Mouse (Mus musculus) limb, embryonic 10.5 days (tissue): ENCODE results near the gene Kalrn. TPM values are rescaled to one million over a fixed set of nuclear protein-coding genes. Genes with fewer than 3 reads are reported as not detected.

Experiments used
- DNase-seq: peaks from one replicate; pipeline ENCODE4 v3.0.0-alpha.2; 2017; ENCODE audit warnings: low spot score
- H3K27ac ChIP-seq: fragments of 300-500 bp; sonication (generic); 2 replicates; pipeline ENCODE4 v1.5.1; 2016; ENCODE audit warnings: mild to moderate bottlenecking
- H3K27me3 ChIP-seq: fragments of 300-500 bp; sonication (generic); 2 replicates; pipeline ENCODE4 v1.6.1; 2016; ENCODE audit warnings: low read depth, mild to moderate bottlenecking; ENCODE audit not compliant: poor library complexity, severe bottlenecking
- H3K36me3 ChIP-seq: fragments of 300-500 bp; sonication (generic); 2 replicates; pipeline ENCODE4 v1.6.1; 2016; ENCODE audit warnings: mild to moderate bottlenecking, moderate library complexity
- H3K4me1 ChIP-seq: fragments of 300-500 bp; sonication (generic); 2 replicates; pipeline ENCODE4 v1.6.1; 2016
- H3K4me3 ChIP-seq: fragments of 300-500 bp; sonication (generic); 2 replicates; pipeline ENCODE4 v1.5.1; 2016; ENCODE audit warnings: mild to moderate bottlenecking, moderate library complexity
- H3K9me3 ChIP-seq: fragments of 300-500 bp; sonication (generic); replicated peaks from 2 replicates; pipeline ENCODE4 v1.6.1; 2016; ENCODE audit warnings: mild to moderate bottlenecking
- whole genome bisulfite sequencing: fragments of 180-500 bp; shearing (Covaris S2); methylation state at CpG from one replicate; pipeline ENCODE4 v1.1.7; 2016; 5-methylcytosine and 5-hydroxymethylcytosine counted together
- polyA plus RNA-seq: library from polyadenylated mRNA; unstranded; fragments of >200 nt; fragmentation: Nextera tagmentation; extraction: Ambion mirVana; gene quantifications from 2 replicates; pipeline ENCODE4 v1.2.1, GENCODE M21; 2016

The Kalrn gene
- polyA plus RNA-seq, 1 experiment from 2014 or later, result 8.3 TPM

DNA sequence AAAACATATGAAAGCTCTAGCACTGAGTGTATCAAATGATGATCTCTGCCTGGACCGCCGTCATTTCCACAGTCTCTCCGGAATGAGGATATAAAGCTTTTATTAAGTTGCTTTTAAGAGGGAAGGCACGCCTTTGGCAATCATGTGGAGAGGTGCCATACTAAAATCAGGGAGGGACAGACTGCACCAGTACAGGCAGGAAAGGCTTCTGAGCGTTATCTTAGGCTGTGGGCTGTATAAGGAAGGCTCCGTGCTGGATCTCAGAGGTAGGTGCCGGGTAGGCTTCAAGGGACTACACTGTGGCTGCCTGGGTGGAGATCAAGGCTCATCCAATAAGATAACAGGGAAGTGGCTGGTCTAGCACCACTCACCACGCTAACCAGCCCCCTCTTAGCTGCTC, 528.8 kb downstream of the Kalrn start:
- Histone ChIP-seq H3K4me3 (no peak overlapping the region), H3K27me3 (no peaks in the 10 kb centered on the region), H3K27ac (no peak overlapping the region), H3K9me3 (no peaks in the 10 kb centered on the region), H3K4me1 (no peaks in the 10 kb centered on the region), H3K36me3 (no peaks in the 10 kb centered on the region)
- WGBS, result 90% methylated on average over 8 of the region's 8 CpGs
- DNase-seq, result no peak

DNA sequence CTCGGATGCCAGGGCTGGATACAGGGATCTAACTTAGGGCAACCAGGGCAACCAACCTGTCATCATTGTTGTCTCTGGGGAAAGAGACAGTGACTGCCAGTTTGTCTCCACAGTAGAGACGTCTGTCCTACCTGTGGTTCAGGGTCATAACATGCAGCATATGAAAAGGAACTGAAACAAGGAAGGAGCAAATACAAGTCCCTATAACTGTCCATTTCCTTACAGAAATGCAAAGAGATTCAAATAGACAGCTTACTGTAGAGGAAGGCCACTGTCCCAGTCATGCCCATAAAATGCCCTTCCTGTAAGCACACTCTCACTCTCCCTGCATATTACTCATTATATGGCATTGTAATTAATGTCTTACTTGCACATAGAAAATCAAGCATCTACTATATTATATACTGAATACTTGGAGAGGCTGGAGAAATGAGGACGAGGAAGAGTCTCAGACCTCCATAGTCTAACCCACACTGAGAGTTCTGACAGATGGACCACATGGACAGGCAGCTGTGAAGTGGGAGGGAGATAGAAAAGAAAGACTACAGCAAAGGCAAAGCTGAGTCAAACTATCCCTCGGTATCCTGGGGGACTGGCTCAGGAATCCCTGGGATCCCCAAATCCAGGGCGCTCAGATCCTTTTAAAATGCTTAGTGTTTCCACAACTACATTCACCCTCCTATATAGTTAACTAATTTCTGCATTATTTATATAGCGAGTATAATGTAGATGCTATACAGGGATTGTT, 530.1 kb downstream of the Kalrn start:
- WGBS, result 91% methylated on average over 6 of the region's 6 CpGs
- Histone ChIP-seq H3K27ac (no peak overlapping the region), H3K9me3 (no peaks in the 10 kb centered on the region), H3K4me1 (no peaks in the 10 kb centered on the region), H3K4me3 (no peak overlapping the region), H3K36me3 (peaks cover 2% of the 10 kb centered on the region; the same call in 1 of the 2 replicates), H3K27me3 (no peaks in the 10 kb centered on the region)
- DNase-seq, result no peak

DNA sequence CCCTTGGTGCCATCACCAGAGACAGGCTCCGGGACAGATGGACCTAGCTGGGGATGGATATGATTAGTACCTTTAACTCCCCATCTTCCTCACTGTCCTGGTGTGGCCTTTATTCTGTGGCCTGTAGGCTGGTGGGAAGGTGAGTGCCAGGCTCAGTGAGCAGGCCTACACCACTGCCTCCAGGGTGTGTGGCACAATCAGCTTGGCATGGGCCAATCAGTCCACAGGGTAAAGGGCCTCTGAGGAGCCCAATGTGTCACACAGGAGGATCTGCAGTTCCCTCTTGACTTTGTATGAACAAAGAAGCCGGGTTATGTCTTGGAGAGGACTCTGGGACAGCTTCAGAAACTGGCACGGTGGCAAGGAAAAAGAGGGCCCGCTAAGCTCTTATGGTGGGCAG, 530.7 kb downstream of the Kalrn start:
- no peaks in the 10 kb centered on the region for H3K27me3 ChIP-seq
- peaks cover 8% of the 10 kb centered on the region; the same call in 1 of the 2 replicates for H3K36me3 ChIP-seq
- no peaks in the 10 kb centered on the region for H3K9me3 ChIP-seq
- no peak for DNase-seq
- H3K27ac ChIP-seq, result no peak overlapping the region
- H3K4me1 ChIP-seq, result no peaks in the 10 kb centered on the region
- no peak overlapping the region for H3K4me3 ChIP-seq
- WGBS, result 94% methylated on average over 4 of the region's 4 CpGs

DNA sequence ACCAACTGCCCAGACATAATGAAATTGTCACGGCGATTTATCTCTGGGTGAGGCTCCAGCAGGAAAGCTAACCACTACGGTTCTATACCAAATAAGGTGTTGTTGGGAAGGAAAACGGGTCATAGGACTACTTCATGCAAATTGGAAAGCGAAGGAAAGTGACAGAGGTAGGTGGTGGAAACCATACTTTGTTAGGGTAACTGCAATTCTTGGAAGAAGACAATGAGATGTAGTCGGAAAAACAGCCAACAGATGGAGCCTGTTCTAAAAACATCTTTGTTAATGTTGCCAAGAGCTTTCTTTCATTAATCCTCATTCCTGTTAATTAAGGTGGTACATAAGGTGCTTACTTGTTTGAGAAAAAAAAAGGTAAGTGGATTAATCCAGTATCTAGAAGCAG, 533.1 kb downstream of the Kalrn start:
- no peaks in the 10 kb centered on the region for H3K9me3 ChIP-seq
- peaks cover 8% of the 10 kb centered on the region; the same call in 1 of the 2 replicates for H3K36me3 ChIP-seq
- H3K4me3 ChIP-seq, result no peak overlapping the region
- WGBS, result 91% methylated on average over 6 of the region's 6 CpGs
- H3K27me3 ChIP-seq, result no peaks in the 10 kb centered on the region
- H3K27ac ChIP-seq, result no peak overlapping the region
- DNase-seq, result no peak
- H3K4me1 ChIP-seq, result no peaks in the 10 kb centered on the region

DNA sequence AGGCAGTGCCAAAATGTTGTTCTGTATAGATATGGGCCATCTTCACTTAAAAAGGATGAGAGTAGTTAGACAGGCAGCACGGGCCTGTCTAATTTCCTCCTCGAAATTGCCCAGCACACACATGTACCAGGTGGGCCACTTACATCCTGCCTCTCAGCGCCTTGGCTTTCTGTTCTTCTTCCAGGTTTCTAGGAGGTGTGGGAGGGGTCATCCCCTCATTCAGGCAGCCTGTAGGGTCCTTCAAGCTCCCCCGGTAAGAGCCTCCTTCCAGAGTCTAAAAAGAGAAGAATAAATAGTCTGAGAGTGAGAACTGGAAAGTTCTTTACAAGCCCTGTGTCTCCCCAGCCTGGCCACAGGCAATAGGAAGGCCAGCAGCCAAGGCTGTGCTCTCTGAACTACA, 533.6 kb downstream of the Kalrn start:
- no peak overlapping the region for H3K27ac ChIP-seq
- H3K36me3 ChIP-seq, result peaks cover 8% of the 10 kb centered on the region; the same call in 1 of the 2 replicates
- H3K4me1 ChIP-seq, result no peaks in the 10 kb centered on the region
- DNase-seq, result no peak
- H3K4me3 ChIP-seq, result no peak overlapping the region
- H3K27me3 ChIP-seq, result no peaks in the 10 kb centered on the region
- 87% methylated on average over 4 of the region's 4 CpGs for WGBS
- no peaks in the 10 kb centered on the region for H3K9me3 ChIP-seq

DNA sequence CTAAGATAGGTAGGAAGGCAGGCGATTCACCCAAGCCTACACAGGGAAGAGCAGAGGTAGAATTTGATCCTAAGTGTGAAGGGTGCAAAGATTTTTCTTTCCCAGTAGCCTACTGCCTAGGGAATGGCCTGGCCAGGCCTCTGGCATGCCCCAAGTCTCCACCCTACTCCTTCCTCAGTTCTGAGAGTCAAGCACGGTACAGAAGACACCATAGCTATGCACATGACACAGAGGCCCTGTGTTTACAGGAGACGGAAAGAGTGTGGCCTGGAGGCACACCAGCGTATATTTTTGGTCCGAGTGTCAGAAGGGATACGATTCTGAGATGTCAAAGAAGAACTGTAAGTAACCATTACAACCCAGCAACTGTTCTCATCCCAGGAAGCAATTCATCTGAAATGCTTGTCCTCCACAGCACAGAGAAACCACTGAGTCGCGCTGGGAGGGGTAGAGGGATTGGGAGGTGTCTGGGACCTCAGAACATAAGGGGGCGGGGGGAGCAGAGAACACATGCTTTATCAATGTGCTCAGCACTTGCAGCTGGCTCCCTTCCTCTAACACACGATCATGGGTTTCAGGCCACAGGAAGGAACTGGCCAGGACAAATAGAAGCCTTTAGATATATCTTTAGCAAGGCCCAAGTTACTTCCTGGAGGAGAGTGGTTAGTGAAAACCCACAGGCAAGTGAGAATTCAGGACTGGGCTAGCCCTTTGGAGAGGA, 536.8 kb downstream of the Kalrn start:
- Histone ChIP-seq H3K9me3 (no peaks in the 10 kb centered on the region), H3K27ac (no peak overlapping the region), H3K27me3 (no peaks in the 10 kb centered on the region), H3K36me3 (peaks cover 29% of the 10 kb centered on the region), H3K4me3 (no peak overlapping the region), H3K4me1 (peaks cover 4% of the 10 kb centered on the region; the same call in 1 of the 2 replicates)
- WGBS, result 79% methylated on average over 10 of the region's 10 CpGs
- DNase-seq, result no peak

DNA sequence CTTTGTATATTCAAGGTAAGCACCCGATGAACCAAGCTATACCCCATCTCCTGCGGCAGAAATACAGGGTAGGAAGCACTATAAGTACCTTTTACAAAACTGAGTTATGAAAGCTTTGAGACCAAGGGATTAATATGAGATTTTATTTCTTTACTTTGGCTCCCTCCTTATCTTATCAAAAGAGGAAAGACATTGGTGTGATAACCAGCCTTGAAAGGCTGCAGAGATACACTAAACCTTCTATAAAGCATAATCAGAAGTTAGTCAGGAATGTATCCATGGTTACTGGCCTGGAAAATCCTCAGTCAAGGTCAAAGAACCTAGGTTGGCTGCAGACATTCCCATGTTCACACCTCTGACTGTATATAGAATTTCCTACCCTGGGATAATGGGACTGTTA, 537.6 kb downstream of the Kalrn start:
- no peak for DNase-seq
- Histone ChIP-seq H3K9me3 (no peaks in the 10 kb centered on the region), H3K27ac (no peak overlapping the region), H3K4me3 (no peak overlapping the region), H3K4me1 (peaks cover 4% of the 10 kb centered on the region; the same call in 1 of the 2 replicates), H3K36me3 (peaks cover 30% of the 10 kb centered on the region), H3K27me3 (no peaks in the 10 kb centered on the region)
- WGBS, result 91% methylated on average over 2 of the region's 2 CpGs

DNA sequence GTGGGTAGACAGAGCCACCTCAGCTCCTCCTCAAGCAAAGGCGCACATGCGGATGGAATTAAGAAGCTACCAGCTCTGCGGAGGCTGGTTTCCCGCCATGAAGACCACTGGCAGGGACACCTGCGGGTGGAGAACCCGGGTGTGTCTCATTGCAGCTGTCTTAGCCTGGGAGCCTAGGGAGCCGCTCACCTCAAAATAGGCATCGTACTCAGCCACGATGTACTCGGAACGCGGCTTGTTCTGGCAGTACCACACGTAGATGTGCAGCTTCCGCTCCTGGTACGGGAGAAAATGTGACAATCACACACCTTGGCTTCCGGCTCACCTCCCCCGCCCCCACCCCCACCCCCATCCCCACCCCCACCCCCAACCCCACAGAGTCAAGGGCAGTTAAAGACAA, 539.1 kb downstream of the Kalrn start:
- peaks cover 4% of the 10 kb centered on the region; the same call in 1 of the 2 replicates for H3K4me1 ChIP-seq
- no peak for DNase-seq
- H3K9me3 ChIP-seq, result no peaks in the 10 kb centered on the region
- H3K27ac ChIP-seq, result no peak overlapping the region
- peaks cover 33% of the 10 kb centered on the region for H3K36me3 ChIP-seq
- 92% methylated on average over 17 of the region's 17 CpGs for WGBS
- H3K4me3 ChIP-seq, result no peak overlapping the region
- H3K27me3 ChIP-seq, result no peaks in the 10 kb centered on the region

DNA sequence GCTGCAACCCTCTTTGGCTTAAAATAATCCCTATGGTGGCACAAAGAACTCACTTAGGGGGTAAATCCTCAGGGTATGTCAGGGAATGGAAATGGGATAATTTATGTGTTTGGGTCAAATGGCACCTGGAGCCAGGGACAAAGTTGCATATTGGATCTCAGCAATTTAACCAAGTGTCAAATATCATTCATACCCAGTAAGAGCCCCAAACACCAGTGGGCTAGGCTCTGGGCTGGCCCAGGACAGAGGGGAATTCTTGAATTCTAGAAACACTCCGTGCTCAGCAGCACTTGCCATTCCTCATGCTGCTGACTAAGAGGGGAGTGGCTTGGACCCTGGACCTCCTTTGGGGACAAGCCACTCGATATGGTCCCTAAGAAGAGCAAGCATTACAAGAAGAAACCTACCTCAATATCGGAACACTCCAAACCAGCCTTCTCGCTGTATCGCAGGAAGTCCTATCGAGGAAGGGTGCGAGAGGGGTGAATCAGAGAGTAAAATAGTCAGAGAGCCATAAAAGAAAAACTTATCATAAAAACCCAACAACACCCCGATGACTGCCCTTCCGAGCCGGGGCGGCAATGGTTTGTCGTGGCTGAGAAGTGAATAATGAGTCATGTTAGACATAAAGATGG, 541.2 kb downstream of the Kalrn start:
- Histone ChIP-seq H3K27me3 (no peaks in the 10 kb centered on the region), H3K36me3 (peaks cover 38% of the 10 kb centered on the region), H3K27ac (no peak overlapping the region), H3K9me3 (no peaks in the 10 kb centered on the region), H3K4me1 (peaks cover 4% of the 10 kb centered on the region; the same call in 1 of the 2 replicates), H3K4me3 (no peak overlapping the region)
- DNase-seq, result no peak
- WGBS, result 95% methylated on average over 12 of the region's 12 CpGs

DNA sequence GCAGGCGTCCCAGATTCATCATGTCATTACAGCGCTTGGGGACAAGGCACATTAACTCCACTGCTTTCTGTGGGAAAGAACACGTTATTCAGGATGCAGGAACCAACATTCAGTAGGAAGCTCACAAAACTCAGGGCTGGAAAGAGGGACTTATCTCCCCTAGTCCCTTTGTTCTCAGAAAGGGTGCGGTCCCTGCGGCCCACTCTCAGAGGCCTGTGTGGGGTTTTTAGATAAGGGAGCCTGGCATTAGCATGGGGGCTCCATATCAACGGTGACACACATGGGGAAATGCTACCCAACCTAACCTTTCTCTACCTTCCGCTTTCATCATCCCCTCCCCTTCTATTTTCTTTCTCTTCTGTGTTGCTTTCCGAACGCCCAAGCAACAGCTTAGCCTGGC, 541.8 kb downstream of the Kalrn start:
- Histone ChIP-seq H3K27me3 (no peaks in the 10 kb centered on the region), H3K4me3 (no peak overlapping the region), H3K9me3 (no peaks in the 10 kb centered on the region), H3K4me1 (peaks cover 4% of the 10 kb centered on the region; the same call in 1 of the 2 replicates), H3K27ac (no peak overlapping the region), H3K36me3 (peaks cover 43% of the 10 kb centered on the region)
- no peak for DNase-seq
- 88% methylated on average over 9 of the region's 9 CpGs for WGBS

DNA sequence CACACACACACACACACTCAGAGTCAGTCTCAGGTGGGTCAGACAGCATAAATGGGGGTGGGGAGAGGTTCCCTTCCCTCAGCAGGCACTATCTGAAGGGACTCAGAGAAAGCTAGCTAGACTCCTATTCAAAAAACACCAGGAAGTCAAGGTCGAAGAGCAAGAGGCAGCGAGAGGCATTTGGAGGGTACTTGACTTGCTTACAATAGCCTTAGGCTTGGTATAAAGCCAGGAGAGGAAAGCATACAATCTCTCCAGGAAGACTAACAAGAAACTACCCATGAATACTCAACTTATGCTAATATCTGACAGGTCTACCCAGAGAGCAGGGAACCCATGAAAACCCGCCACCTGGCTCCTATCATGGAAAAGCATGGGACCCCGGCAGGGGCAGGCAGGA, 543.0 kb downstream of the Kalrn start:
- H3K27me3 ChIP-seq, result no peaks in the 10 kb centered on the region
- H3K27ac ChIP-seq, result no peak overlapping the region
- WGBS, result 83% methylated on average over 4 of the region's 4 CpGs
- peaks cover 47% of the 10 kb centered on the region for H3K36me3 ChIP-seq
- H3K4me1 ChIP-seq, result peaks cover 4% of the 10 kb centered on the region; the same call in 1 of the 2 replicates
- no peaks in the 10 kb centered on the region for H3K9me3 ChIP-seq
- no peak overlapping the region for H3K4me3 ChIP-seq
- no peak for DNase-seq

DNA sequence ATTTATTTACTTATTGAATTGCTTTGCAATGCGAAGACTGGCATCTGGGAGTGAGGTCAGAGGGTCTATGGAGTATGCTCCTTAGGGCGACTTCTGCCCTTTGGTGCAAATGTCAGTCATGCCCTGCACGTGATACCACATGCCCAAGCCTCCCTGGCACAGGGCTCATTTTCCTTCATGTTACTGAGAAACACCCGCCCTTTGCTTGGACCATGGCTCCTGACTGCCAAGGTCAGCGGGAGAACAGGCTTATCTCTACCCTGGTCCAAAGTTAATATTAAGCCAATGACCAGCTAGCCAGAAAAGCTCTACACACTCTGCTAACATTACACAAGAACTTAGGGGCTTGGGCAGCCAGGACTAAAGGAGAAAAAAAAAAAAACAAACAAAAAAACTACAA, 543.5 kb downstream of the Kalrn start:
- DNase-seq, result no peak
- no peak overlapping the region for H3K27ac ChIP-seq
- 94% methylated on average over 5 of the region's 5 CpGs for WGBS

DNA sequence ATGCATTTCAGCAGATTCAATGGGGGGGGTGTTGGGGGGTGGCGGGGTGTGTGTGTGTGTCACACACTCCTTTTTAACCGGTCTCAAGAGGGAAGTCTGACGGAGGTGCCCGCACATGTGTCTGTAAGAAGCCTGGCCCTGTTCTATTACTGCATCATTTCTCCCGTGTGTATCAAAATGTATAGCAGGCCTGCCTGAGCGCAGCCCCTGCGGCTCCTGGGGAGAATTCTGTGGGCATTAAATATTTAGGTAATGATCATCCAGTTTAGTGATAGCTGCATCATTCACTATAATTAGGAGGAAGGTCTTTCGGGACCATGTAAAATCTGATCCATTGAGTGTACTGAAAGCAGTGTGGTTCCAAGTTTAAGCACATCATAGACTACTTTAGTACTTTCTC, 556.1 kb downstream of the Kalrn start:
- Histone ChIP-seq H3K4me3 (no peak overlapping the region), H3K9me3 (no peaks in the 10 kb centered on the region), H3K36me3 (peaks cover 51% of the 10 kb centered on the region), H3K27ac (no peak overlapping the region), H3K27me3 (no peaks in the 10 kb centered on the region), H3K4me1 (0 out of 2 replicates have a peak, but pooled peaks cover 5% of the 10 kb centered on the region)
- DNase-seq, result no peak
- 97% methylated on average over 8 of the region's 8 CpGs for WGBS

More for the DNA sequence above, 543.5 kb downstream of the Kalrn start:
- peaks cover 47% of the 10 kb centered on the region for H3K36me3 ChIP-seq
- peaks cover 4% of the 10 kb centered on the region; the same call in 1 of the 2 replicates for H3K4me1 ChIP-seq
- no peak overlapping the region for H3K4me3 ChIP-seq
- no peaks in the 10 kb centered on the region for H3K27me3 ChIP-seq
- no peaks in the 10 kb centered on the region for H3K9me3 ChIP-seq
